Mouse (Mus musculus) lung, embryonic 16.5 days (tissue): ENCODE results near the gene Fzd9. TPM values are rescaled to one million over a fixed set of nuclear protein-coding genes. Genes with fewer than 3 reads are reported as not detected.

Source experiments
- ATAC-seq: fragments of 200-750 bp; cut with Nextera tagmentation; 2 replicates; pipeline ENCODE4 v1.8.0; 2017; ENCODE audit warnings: low read depth, mild to moderate bottlenecking, moderate library complexity
- H3K27ac ChIP-seq: fragments of 300-500 bp; sonication (generic); 2 replicates; pipeline ENCODE4 v1.5.1; 2014; ENCODE audit warnings: mild to moderate bottlenecking, control low read depth, low read length
- H3K27me3 ChIP-seq: fragments of 300-500 bp; sonication (generic); 2 replicates; pipeline ENCODE4 v1.6.1; 2014; ENCODE audit warnings: low read depth, low read length, mixed read lengths; ENCODE audit not compliant: control insufficient read depth, insufficient read depth
- H3K36me3 ChIP-seq: fragments of 300-500 bp; sonication (generic); 2 replicates; pipeline ENCODE4 v1.6.1; 2014; ENCODE audit warnings: low read length; ENCODE audit not compliant: control insufficient read depth, insufficient read depth
- H3K4me1 ChIP-seq: fragments of 300-500 bp; sonication (generic); replicated peaks from 2 replicates; pipeline ENCODE4 v1.6.1; 2014; ENCODE audit warnings: low read length, mixed read lengths; ENCODE audit not compliant: control insufficient read depth, insufficient read depth
- H3K4me2 ChIP-seq: fragments of 300-500 bp; sonication (generic); 2 replicates; pipeline ENCODE4 v1.6.1; 2014; ENCODE audit warnings: low read depth, low read length, control low read depth
- H3K4me3 ChIP-seq: fragments of 300-500 bp; sonication (generic); 2 replicates; pipeline ENCODE4 v1.5.1; 2014; ENCODE audit warnings: mild to moderate bottlenecking, low read length, control low read depth
- H3K9ac ChIP-seq: fragments of 300-500 bp; sonication (generic); 2 replicates; pipeline ENCODE4 v1.6.1; 2014; ENCODE audit warnings: low read length, control low read depth
- H3K9me3 ChIP-seq: fragments of 300-500 bp; sonication (generic); 2 replicates; pipeline ENCODE4 v1.6.1; 2016; ENCODE audit warnings: low read length; ENCODE audit not compliant: control insufficient read depth
- WGBS: fragments of 180-500 bp; shearing (Covaris S2); extraction: QIAGEN DNeasy Blood & Tissue Kit; methylation state at CpG from one replicate; pipeline ENCODE4 v1.1.7; 2014; 5-methylcytosine and 5-hydroxymethylcytosine counted together
- microRNA-seq: library from miRNA; unstranded; fragments of <30 nt; microRNA quantifications from one replicate; pipeline ENCODE4, GENCODE M21; 2016
- polyA plus RNA-seq: library from polyadenylated mRNA; unstranded; fragments of >200 nt; fragmentation: Nextera tagmentation; extraction: Ambion mirVana; gene quantifications from 2 replicates; pipeline ENCODE4 v1.2.1, GENCODE M21; 2015

The Fzd9 gene
- polyA plus RNA-seq, 1 experiment from 2014 or later, result 1.1 TPM

DNA sequence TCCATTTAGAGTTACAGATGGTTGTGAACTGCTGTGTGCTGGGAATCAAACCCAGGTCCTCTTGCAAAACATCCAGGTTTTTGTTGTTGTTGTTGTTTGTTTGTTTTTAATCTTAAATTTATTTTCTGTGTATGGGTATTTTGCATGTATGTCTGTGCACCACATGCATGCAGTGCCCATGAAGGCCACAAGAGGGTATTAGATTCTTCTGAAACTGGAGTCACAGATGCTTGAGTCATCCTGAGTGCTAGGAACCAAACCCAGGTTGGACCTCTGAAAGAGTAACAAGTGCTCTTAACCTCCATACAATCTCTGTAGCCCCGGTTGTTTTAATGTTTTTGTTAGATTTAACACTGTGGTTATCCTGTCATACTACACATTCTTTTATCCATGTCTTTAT, 42.8 kb downstream of the Fzd9 start:
- Histone ChIP-seq H3K36me3 (peaks cover 58% of the 10 kb centered on the region), H3K9me3 (no peaks in the 10 kb centered on the region), H3K4me2 (no peak overlapping the region), H3K27me3 (no peaks in the 10 kb centered on the region), H3K4me3 (no peak overlapping the region), H3K9ac (no peak overlapping the region), H3K27ac (no peak overlapping the region), H3K4me1 (no peaks in the 10 kb centered on the region)
- no peak for ATAC-seq
- 86% methylated on average over 1 of the region's 1 CpGs for WGBS

DNA sequence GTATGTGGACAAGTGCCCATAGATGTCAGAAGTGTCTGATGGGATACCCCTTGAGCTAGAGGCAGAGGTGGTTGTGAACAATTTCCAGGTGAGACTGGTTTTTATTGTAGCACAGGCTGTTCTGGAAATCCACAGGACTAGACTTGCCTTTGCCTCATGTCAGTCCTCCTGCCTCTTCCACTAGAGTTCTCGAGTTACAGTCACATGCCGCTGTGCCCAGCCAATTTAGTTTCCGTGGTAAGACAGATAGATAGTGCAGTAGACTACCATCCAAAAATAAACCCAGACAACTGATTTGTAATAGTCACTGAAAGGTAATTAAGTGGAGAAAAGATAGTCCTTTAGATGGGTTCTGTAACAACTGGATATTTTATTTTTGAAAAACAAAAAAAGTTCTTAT, 48.3 kb downstream of the Fzd9 start:
- H3K4me3 ChIP-seq, result no peak overlapping the region
- H3K9ac ChIP-seq, result no peak overlapping the region
- ATAC-seq, result no peak
- H3K4me2 ChIP-seq, result no peak overlapping the region
- no peaks in the 10 kb centered on the region for H3K27me3 ChIP-seq
- peaks cover 42% of the 10 kb centered on the region for H3K36me3 ChIP-seq
- H3K4me1 ChIP-seq, result no peaks in the 10 kb centered on the region
- H3K27ac ChIP-seq, result no peak overlapping the region
- 64% methylated on average over 3 of the region's 3 CpGs for WGBS
- H3K9me3 ChIP-seq, result no peaks in the 10 kb centered on the region

Small RNA genes within 50 kb of the gene (microRNA-seq; reads per million reads assigned to microRNA genes)
- gene Gm25315, result not detected

Other genes starting within 250 kb of the Fzd9 start
- 73.3 and 73.4 TPM in 2 replicates for gene Abhd11, start 242.1 kb downstream of the Fzd9 start, polyA plus RNA-seq
- 11.8 and 12.4 TPM in 2 replicates for gene Stx1a, start 227.7 kb downstream of the Fzd9 start, polyA plus RNA-seq
- gene Dnajc30, start 187.0 kb downstream of the Fzd9 start, polyA plus RNA-seq, result 32.2 and 32.5 TPM in 2 replicates
- 100 and 110 TPM in 2 replicates for gene Bud23, start 186.3 kb downstream of the Fzd9 start, polyA plus RNA-seq
- 4.2 and 5.3 TPM in 2 replicates for gene Vps37d, start 173.0 kb downstream of the Fzd9 start, polyA plus RNA-seq
- gene Mlxipl, start 161.3 kb downstream of the Fzd9 start, polyA plus RNA-seq, result 2.4 and 3.6 TPM in 2 replicates
- gene Tbl2, start 101.6 kb downstream of the Fzd9 start, polyA plus RNA-seq, result 20.6 and 22.6 TPM in 2 replicates
- 53.3 and 56.2 TPM in 2 replicates for gene Bcl7b, start 82.9 kb downstream of the Fzd9 start, polyA plus RNA-seq
- 33.8 and 35.3 TPM in 2 replicates for gene Baz1b, start 64.0 kb downstream of the Fzd9 start, polyA plus RNA-seq
- not detected in 2 replicates for gene Fkbp6, start 98.8 kb upstream of the Fzd9 start, polyA plus RNA-seq
- not detected in 2 replicates for gene Trim50, start 102.1 kb upstream of the Fzd9 start, polyA plus RNA-seq
- gene Nsun5, start 118.7 kb upstream of the Fzd9 start, polyA plus RNA-seq, result 32.1 and 34.3 TPM in 2 replicates
- gene Pom121, start 143.3 kb upstream of the Fzd9 start, polyA plus RNA-seq, result 9.4 and 9.7 TPM in 2 replicates